Mouse (Mus musculus): ENCODE results near the gene Ghrh.

GRCm38 (mm10) chr2:157353183-157353582, 5.9 kb upstream of the Ghrh start:
- TF ChIP-seq POLR2A (IDR thresholded peaks at IDR 0.05; ENCODE audit: control insufficient read depth in 1 of 2, insufficient read depth in 1 of 2, low read depth in 1 of 2, low read length in 2 of 2, poor library complexity in 1 of 2) (no peak), CHD2 (IDR thresholded peaks at IDR 0.05; ENCODE audit: low read length) (no peak), NRF1 (IDR thresholded peaks at IDR 0.05; ENCODE audit: insufficient read depth, low read depth, low read length, poor library complexity, severe bottlenecking) (no peak), NELFE (IDR thresholded peaks at IDR 0.05; ENCODE audit: low read depth, low read length) (no peak), EP300 (IDR thresholded peaks at IDR 0.05; ENCODE audit: low read depth in 1 of 2, low read length in 2 of 2) (no peak), CTCF (IDR thresholded peaks at IDR 0.05 in 2 of 3, conservative IDR thresholded peaks at IDR 0.05 in 1 of 3; ENCODE audit: control insufficient read depth in 1 of 3, insufficient read depth in 1 of 3, low read depth in 2 of 3, low read length in 3 of 3, poor library complexity in 1 of 3, severe bottlenecking in 1 of 3) (no peak), TAL1 (IDR thresholded peaks at IDR 0.05; ENCODE audit: low read length) (no peak)
